Mouse (Mus musculus): ENCODE data around the gene Mei1.
A peak's percentile ranks its signal among the peaks of the same experiment; 100 is the strongest.
"Not testable (repeated sequence)": the region's sequence is repeated elsewhere in the genome, so short reads cannot be mapped to it uniquely, and the experiment has no call there.

Gene Mei1

DNA sequence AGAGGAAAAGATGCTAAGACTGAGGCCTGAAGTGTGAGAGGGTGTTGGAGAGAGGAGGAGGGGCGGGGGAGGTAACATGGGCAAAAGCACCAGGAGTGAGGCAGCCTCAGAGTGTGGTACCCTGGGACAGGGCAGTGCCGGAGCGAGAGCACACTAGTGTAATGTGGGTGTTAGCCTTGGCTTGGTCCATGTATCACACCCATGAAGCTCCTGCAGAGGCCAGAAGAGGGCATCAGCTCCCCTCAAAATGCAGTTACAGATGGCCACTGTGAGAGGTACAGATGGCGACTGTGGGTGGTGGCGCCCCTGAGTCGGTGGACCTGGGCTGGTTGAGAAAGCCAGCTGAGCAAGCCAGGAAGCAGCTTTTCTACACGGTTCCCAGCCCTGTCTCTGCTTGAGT is 11.4 kb downstream of the Mei1 start:
- peak; percentile 88 for ATAC-seq (ENCODE audit: insufficient number of reproducible peaks, low FRiP score, low TSS enrichment)

DNA sequence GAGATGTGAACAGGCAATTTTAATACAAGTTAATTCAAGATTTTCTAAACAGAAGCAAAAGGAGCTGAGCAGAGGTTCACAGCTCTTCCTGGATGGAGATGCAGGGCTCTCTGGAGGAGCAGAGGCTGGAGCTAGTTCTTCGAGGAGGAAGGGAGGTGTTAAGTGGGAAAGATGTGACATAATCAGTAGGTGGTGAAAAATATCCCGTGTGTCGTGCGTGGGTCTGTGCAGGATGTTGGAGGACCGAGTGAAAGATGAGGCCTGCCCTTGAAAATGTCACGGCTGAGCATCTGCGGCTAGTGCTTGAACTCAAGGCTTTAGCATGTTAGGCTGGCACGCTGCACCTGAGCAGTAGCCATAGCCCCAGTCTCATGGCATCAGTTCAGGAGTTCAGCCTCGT is 15.8 kb downstream of the Mei1 start:
- ATAC-seq (ENCODE audit: insufficient number of reproducible peaks, low FRiP score, low TSS enrichment) = no peak

DNA sequence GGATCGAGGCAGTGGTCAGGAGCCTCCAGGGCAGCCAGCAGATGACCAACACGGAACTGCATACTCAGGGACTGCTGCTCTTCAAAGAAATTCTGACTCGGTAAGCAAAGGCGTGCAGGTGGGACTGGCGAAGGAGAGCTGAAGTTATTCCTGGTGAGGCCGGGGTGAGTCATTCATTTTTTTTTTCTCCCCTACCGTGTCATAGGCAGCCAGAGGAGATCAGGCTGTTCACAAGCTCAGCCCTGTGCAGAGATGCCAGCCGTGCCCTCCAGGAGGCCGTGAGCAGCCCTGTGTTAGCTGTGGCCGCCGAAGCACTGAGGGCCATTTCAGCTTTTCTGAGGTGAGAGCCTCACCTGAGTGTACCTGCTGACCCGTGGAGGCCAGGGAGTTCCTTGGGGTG is 16.3 kb downstream of the Mei1 start:
- ATAC-seq (ENCODE audit: insufficient number of reproducible peaks, low FRiP score, low TSS enrichment) = no peak

GRCm38 (mm10) chr15:82087266-82087665 is 17.5 kb downstream of the Mei1 start:
- ATAC-seq (ENCODE audit: insufficient number of reproducible peaks, low FRiP score, low TSS enrichment) = no peak

GRCm38 (mm10) chr15:82091061-82091460 is 21.3 kb downstream of the Mei1 start:
- ATAC-seq (ENCODE audit: insufficient number of reproducible peaks, low FRiP score, low TSS enrichment) = no peak

GRCm38 (mm10) chr15:82106953-82107555 is 37.3 kb downstream of the Mei1 start:
- ATAC-seq (ENCODE audit: insufficient number of reproducible peaks, low FRiP score, low TSS enrichment) = no peak

DNA sequence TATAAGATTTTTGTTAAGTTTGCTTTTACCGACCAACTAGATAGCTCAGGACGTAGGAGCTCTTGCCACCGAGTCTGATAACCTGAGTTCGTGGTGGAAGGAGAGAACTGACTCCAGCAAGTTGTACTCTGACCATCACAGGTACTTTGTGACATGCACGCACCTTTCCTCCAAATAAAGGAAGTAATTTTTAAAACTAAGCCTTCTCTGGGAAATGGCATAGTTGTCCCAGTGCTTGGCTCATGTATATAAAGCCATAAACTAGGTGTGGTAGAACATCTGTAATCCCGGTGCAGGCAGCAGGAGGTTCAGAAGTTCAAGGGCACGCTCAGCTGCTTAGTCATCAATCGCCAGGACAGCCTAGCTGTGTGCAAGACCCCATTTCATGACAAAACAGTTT is 50.7 kb downstream of the Mei1 start:
- ATAC-seq (ENCODE audit: insufficient number of reproducible peaks, low FRiP score, low TSS enrichment) = no peak

DNA sequence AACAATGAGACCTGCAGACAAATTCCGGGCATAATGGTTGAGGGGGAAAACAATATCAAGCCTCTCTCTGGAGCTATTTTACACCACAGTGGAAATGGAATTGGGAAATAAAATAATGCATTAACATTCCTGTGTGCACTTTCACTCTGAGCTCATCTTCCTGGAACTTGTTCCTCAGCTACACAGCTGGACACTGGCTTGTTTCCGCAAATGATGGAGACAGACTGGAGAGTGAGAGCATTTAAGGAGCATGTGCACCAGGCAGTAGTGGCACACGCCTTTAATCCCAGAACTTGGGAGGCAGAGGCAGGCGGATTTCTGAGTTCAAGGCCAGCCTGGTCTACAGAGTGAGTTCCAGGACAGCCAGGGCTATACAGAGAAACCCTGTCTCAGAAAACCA is 56.9 kb downstream of the Mei1 start:
- ATAC-seq (ENCODE audit: insufficient number of reproducible peaks, low FRiP score, low TSS enrichment) = not testable (repeated sequence)

- ATAC-seq (ENCODE audit: insufficient number of reproducible peaks, low FRiP score, low TSS enrichment) = peak; percentile 93
Observed at GRCm38 (mm10) chr15:82127426-82128374, 57.9 kb downstream of the Mei1 start, which contains the start of gene Ccdc134. Gene Ccdc134 (plus strand): TSS chr15:82127922.

DNA sequence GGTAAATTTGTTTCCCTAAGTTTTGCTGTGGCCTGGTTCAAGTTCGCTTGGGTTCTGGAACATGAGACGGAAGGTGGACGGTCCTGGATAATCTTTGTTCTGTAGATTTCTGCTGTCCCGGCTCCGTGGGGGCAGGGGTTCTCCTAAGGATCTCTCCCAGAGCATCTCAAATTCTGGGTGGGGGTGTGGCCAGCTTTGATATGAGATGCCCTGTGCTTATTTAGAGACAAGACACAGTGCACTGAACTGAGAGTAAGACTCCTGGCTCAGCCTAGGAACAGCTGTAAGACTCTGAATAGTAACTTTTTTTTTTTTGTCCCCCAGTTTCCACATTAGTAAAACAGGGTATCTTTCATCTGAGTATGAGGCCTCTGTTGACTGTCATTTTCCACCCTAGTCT is 58.6 kb downstream of the Mei1 start:
- ATAC-seq (ENCODE audit: insufficient number of reproducible peaks, low FRiP score, low TSS enrichment) = no peak

GRCm38 (mm10) chr15:82130599-82130998 is 60.8 kb downstream of the Mei1 start:
- ATAC-seq (ENCODE audit: insufficient number of reproducible peaks, low FRiP score, low TSS enrichment) = no peak

- no peak for ATAC-seq (ENCODE audit: insufficient number of reproducible peaks, low FRiP score, low TSS enrichment)
Observed at GRCm38 (mm10) chr15:82135372-82135771, 65.6 kb downstream of the Mei1 start.

DNA sequence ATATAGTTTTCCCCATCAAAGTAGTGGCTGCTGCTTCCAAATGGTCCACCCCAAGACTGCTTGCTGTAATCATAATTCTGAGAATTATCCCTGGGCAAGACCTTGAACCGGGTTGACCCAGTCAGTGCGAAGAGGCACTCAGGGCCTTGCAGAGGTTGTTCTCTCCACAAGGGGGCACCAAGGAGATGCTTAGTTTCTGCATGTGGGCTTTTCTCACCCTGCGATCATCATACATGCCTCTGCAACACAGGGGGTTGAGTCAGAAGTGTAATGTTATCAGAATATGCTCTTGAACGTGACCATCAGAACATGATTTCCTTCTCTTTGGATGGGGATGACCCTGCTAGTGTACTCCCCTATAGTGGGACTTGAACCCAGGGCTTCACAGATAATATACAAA is 68.8 kb downstream of the Mei1 start:
- no peak for ATAC-seq (ENCODE audit: insufficient number of reproducible peaks, low FRiP score, low TSS enrichment)

DNA sequence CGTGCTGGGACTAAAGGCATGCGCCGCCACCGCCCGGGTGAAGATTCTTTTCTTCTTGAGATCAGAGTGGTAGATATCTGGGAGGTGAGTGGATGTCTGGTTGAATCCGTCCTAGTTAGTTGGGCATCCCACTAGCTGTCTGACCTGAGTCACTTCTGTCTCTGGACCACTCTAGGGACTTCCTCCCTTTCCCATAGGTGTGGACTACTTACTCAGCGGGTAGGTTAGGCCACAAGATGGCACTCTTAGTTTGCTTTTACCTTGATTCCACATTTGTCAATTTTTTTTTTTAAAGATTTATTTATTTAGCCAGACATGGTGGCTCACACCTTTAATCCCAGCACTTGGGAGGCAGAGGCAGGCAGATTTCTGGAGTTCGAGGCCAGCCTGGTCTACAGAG is 69.4 kb downstream of the Mei1 start:
- ATAC-seq (ENCODE audit: insufficient number of reproducible peaks, low FRiP score, low TSS enrichment) = no peak

DNA sequence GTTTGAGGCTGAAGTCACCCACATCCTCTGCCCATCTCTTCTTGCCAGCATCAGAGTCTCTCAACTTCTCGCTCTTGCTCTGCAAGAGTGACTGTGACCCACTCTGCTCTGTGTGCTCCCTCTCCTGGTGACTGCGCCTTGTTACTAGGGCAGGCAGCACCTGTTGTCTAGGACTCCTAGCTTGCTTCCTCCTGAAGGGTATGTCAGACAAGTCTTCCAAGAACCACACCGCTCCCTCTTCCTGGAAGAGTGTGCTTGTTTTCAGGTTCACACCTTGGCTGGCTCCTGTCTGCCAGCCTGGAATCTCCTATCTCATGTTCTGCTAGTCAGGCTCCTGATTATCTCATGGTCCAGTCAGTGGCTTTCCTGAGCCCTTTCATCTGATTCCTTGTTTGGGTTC is 70.6 kb downstream of the Mei1 start:
- ATAC-seq (ENCODE audit: insufficient number of reproducible peaks, low FRiP score, low TSS enrichment) = no peak

DNA sequence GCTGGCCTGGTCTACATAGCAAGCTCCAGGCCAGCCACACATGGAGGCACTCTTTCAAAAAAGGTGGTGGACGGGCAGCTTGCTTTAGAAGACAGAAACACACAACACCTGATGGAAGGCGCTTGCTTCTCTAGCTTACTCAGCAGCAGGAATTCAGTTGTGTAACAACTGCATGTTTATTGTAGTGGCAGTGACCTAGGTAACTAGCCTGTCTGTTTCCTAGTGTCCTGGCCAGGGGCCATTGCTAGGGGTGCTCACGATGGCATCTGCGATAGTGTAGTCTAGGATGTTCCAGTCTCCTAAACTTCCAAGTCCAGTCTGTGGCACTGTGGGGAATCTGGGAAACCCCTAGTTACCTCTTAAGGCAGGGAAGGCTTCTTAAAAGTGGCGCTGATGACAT is 74.4 kb downstream of the Mei1 start:
- ATAC-seq (ENCODE audit: insufficient number of reproducible peaks, low FRiP score, low TSS enrichment) = no peak

- no peak for ATAC-seq (ENCODE audit: insufficient number of reproducible peaks, low FRiP score, low TSS enrichment)
Observed at GRCm38 (mm10) chr15:82145408-82145807, 75.6 kb downstream of the Mei1 start.

DNA sequence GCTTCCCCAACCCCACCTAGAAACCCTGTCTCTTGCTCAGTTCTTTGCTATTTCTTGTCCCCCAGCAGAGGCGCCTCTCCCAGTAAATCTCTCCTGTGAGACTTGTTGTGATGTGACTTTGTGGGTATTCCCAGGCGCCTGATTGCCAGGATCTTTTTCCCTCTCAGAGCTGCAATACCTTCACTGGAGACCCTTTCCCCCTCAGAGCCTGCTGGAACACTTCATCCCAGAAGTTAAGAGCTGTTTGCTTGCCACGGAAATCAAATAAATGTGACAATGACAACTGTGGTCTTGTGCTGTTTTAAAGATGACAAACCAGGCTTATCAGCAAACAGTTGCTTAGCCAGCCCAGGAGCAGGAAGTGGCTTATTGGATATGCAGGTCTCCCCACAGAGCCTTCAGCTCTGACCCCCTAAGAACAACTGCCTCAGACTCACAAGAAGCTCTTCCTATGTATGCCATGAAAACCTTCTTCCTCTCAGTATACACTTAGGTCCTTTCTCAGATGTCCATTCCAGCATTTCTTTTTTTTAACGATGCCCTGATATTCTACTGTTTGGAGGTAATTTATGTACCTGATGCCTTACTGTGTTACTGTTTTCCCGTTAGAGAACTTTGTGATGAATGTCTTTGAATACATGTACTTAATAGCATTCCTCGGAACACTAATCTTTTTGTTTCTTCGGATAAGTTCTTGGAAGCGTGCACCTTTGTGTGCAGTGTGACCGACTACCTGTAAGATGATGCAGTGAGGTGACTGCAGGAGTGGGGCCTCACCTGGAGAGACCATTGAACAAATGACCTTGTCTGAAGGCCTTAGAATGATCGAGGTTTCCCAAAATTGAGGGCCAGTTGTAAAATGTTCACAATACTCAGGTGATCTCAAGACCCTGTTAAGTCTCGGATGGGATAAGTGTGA is 76.3 kb downstream of the Mei1 start:
- ATAC-seq (ENCODE audit: insufficient number of reproducible peaks, low FRiP score, low TSS enrichment) = no peak

GRCm38 (mm10) chr15:82146770-82147610 is 77.2 kb downstream of the Mei1 start, which contains the start of gene Srebf2:
Gene Srebf2 (plus strand): TSS chr15:82147181.
- ATAC-seq (ENCODE audit: insufficient number of reproducible peaks, low FRiP score, low TSS enrichment) = peak; percentile 97
